ENCODE assay signal across 9 mouse cellular contexts in the genomic region with DNA sequence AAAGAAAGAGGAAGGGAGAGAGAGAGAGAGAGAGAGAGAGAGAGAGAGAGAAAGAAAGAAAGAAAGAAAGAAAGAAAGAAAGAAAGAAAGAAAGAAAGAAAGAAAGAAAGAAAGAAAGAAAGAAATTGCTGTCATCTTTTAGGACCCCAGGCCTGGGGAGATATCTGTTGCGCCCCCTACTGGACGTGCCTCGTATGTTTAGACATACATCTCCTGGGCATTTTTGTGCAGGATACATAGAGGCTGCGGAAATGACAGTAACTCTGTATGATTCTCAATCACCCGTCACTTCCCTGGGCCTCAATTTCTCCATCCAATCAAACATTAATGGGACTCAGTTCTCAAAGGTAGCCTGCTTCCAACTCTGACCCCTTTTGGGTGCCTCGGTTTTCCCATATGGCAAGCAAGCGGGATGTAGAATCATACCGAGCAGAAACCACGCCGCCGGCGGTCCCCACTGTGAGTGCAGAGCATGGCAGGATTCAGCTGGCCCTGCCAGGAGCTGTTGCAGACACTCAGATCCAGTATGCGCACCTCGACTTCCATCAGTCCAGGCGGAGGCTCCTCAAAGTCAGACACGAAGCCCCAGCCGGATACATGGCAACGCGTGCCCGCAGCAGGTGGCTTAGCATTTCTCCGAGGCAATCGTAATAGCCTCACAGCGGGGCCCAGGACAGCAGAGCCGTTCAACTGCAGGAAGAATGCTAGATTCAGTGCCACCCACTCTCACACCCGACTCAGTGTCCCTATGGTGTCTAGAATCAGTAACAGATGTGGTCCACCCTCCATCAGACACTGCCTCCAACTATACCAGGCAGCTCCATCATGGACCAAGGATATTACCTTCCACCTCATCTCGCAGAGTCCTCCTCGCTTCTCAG. TPM values are rescaled to one million over a fixed set of nuclear protein-coding genes. Genes with fewer than 3 reads are reported as not detected.
A peak's percentile ranks its signal among the peaks of the same experiment; 100 is the strongest.
DNase-seq lines count a peak whose midpoint lies in the region; ATAC-seq and TF ChIP-seq lines count a peak whose summit lies in the region.
"Had no signal": no experiment of that assay in that cellular context is flagged by ENCODE, and none has a peak within 500 bp of the region (broad histone marks: within the 10 kb centered on the region; RNA-seq: fewer than 3 reads in every experiment).

No protein-coding gene starts in this region.

- 0 out of 2 replicates have a peak overlapping the region, but pooled peaks have one; percentile 16 for H3K9ac ChIP-seq in forebrain, embryonic 13.5 days
- no peak overlapping the region for H3K9ac ChIP-seq in midbrain, embryonic 13.5 days (replicated peaks)
- H3K9ac ChIP-seq in stomach, postnatal 0 days (ENCODE audit: low read length), result no peak overlapping the region
- H3K9ac ChIP-seq: hindbrain, embryonic 15.5 days had no signal

- intact Hi-C loops in left cerebral cortex, postnatal 10 days (cut with DNase I), result no loop called here

- peaks cover 16% of the 10 kb centered on the region for H3K4me1 ChIP-seq in forebrain, embryonic 13.5 days
- peaks cover 34% of the 10 kb centered on the region for H3K4me1 ChIP-seq in forebrain, embryonic 10.5 days
- peaks cover 28% of the 10 kb centered on the region for H3K4me1 ChIP-seq in midbrain, embryonic 10.5 days
- peaks cover 26% of the 10 kb centered on the region for H3K4me1 ChIP-seq in midbrain, embryonic 13.5 days (replicated peaks)
- no peaks in the 10 kb centered on the region; the same call in 1 of the 2 replicates for H3K4me1 ChIP-seq in stomach, postnatal 0 days (replicated peaks; ENCODE audit: control insufficient read depth, insufficient read depth)

- no peak for ATAC-seq in forebrain, embryonic 13.5 days
- no peak for ATAC-seq in midbrain, embryonic 13.5 days
- no peak for ATAC-seq in stomach, postnatal 0 days (ENCODE audit: low FRiP score, low TSS enrichment)

- no peak for TF ChIP-seq EP300 in stomach, postnatal 0 days (optimal IDR thresholded peaks at IDR 0.05)

- peak; percentile 68 for TF ChIP-seq CTCF in stomach, postnatal 0 days (IDR thresholded peaks at IDR 0.05; ENCODE audit: low read depth)

- no peaks in the 10 kb centered on the region for H3K36me3 ChIP-seq in forebrain, embryonic 13.5 days (ENCODE audit: poor library complexity, severe bottlenecking)
- no peaks in the 10 kb centered on the region for H3K36me3 ChIP-seq in forebrain, embryonic 10.5 days (replicated peaks)
- no peaks in the 10 kb centered on the region for H3K36me3 ChIP-seq in midbrain, embryonic 10.5 days
- no peaks in the 10 kb centered on the region for H3K36me3 ChIP-seq in midbrain, embryonic 13.5 days
- no peaks in the 10 kb centered on the region for H3K36me3 ChIP-seq in stomach, postnatal 0 days (ENCODE audit: control insufficient read depth, insufficient read depth, low read length)
- H3K36me3 ChIP-seq: hindbrain, embryonic 15.5 days had no signal

- 41% methylated on average over 27 of the region's 27 CpGs for WGBS in forebrain, embryonic 13.5 days
- 40% methylated on average over 27 of the region's 27 CpGs for WGBS in forebrain, embryonic 10.5 days
- 36% methylated on average over 27 of the region's 27 CpGs for WGBS in midbrain, embryonic 10.5 days
- WGBS in midbrain, embryonic 13.5 days, result 40% methylated on average over 27 of the region's 27 CpGs
- WGBS in stomach, postnatal 0 days, result 53% methylated on average over 27 of the region's 27 CpGs

- H3K27me3 ChIP-seq in forebrain, embryonic 13.5 days, result peaks cover 37% of the 10 kb centered on the region
- H3K27me3 ChIP-seq in forebrain, embryonic 10.5 days (ENCODE audit: poor library complexity, severe bottlenecking), result peaks cover 66% of the 10 kb centered on the region
- H3K27me3 ChIP-seq in midbrain, embryonic 10.5 days (ENCODE audit: low read depth, poor library complexity, severe bottlenecking), result peaks cover 62% of the 10 kb centered on the region
- H3K27me3 ChIP-seq in midbrain, embryonic 13.5 days, result peaks cover 40% of the 10 kb centered on the region
- H3K27me3 ChIP-seq in stomach, postnatal 0 days (ENCODE audit: control insufficient read depth, insufficient read depth, low read length), result no peaks in the 10 kb centered on the region

- H3K9me3 ChIP-seq in forebrain, embryonic 13.5 days (replicated peaks), result no peaks in the 10 kb centered on the region
- no peaks in the 10 kb centered on the region for H3K9me3 ChIP-seq in forebrain, embryonic 10.5 days
- no peaks in the 10 kb centered on the region for H3K9me3 ChIP-seq in midbrain, embryonic 10.5 days (replicated peaks)
- H3K9me3 ChIP-seq in midbrain, embryonic 13.5 days, result no peaks in the 10 kb centered on the region
- no peaks in the 10 kb centered on the region for H3K9me3 ChIP-seq in stomach, postnatal 0 days (ENCODE audit: control insufficient read depth, low read length)
- H3K9me3 ChIP-seq: hindbrain, embryonic 15.5 days had no signal

- H3K27ac ChIP-seq in forebrain, embryonic 13.5 days, result no peak overlapping the region
- no peak overlapping the region for H3K27ac ChIP-seq in forebrain, embryonic 10.5 days
- H3K27ac ChIP-seq in midbrain, embryonic 10.5 days (replicated peaks), result no peak overlapping the region
- no peak overlapping the region for H3K27ac ChIP-seq in midbrain, embryonic 13.5 days
- no peak overlapping the region for H3K27ac ChIP-seq in stomach, postnatal 0 days (replicated peaks)
- H3K27ac ChIP-seq: hindbrain, embryonic 15.5 days had no signal

- H3K4me2 ChIP-seq in forebrain, embryonic 13.5 days, result no peak overlapping the region
- H3K4me2 ChIP-seq in midbrain, embryonic 13.5 days (replicated peaks), result no peak overlapping the region
- H3K4me2 ChIP-seq in stomach, postnatal 0 days (replicated peaks; ENCODE audit: low read depth), result no peak overlapping the region
- H3K4me2 ChIP-seq: hindbrain, embryonic 15.5 days had no signal

- no peak overlapping the region for H3K4me3 ChIP-seq in forebrain, embryonic 13.5 days
- H3K4me3 ChIP-seq in forebrain, embryonic 10.5 days, result no peak overlapping the region
- H3K4me3 ChIP-seq in midbrain, embryonic 10.5 days, result no peak overlapping the region
- H3K4me3 ChIP-seq in midbrain, embryonic 13.5 days (replicated peaks), result no peak overlapping the region
- H3K4me3 ChIP-seq in stomach, postnatal 0 days (ENCODE audit: low read depth, low read length), result no peak overlapping the region
- H3K4me3 ChIP-seq: hindbrain, embryonic 15.5 days had no signal

- DNase-seq in forebrain, embryonic 10.5 days (ENCODE audit: extremely low spot score, low spot score), result no peak
- DNase-seq in midbrain, embryonic 10.5 days (ENCODE audit: low spot score), result peak; percentile 58
- peak; percentile 49 to 56 for DNase-seq in cerebellum, postnatal 36 days
- DNase-seq in stomach, postnatal 0 days (ENCODE audit: low spot score), result no peak
- DNase-seq in left cerebral cortex, postnatal 10 days (ENCODE audit: extremely low spot score in 1 of 2, low spot score in 2 of 2), result no peak
- DNase-seq in ovary, postnatal 36 days (ENCODE audit: low spot score), result no peak

RNA-seq across cellular contexts. Expression of a gene that starts 6.6 kb away (rescaled TPM):
- polyA plus RNA-seq in forebrain, embryonic 13.5 days (2015; fragmentation: Nextera tagmentation; extraction: Ambion mirVana), result 0.09 and 0.13 TPM in 2 replicates
- not detected in 2 replicates for polyA plus RNA-seq in forebrain, embryonic 10.5 days (2016; fragmentation: Nextera tagmentation; extraction: Ambion mirVana)
- 0.05 TPM in 1 of 2 replicates, not detected in the other for polyA plus RNA-seq in midbrain, embryonic 10.5 days (2016; fragmentation: Nextera tagmentation; extraction: Ambion mirVana)
- not detected in 2 replicates for polyA plus RNA-seq in midbrain, embryonic 13.5 days (2015; fragmentation: Nextera tagmentation; extraction: Ambion mirVana)
- polyA plus RNA-seq in stomach, postnatal 0 days (2015; fragmentation: Nextera tagmentation; extraction: Ambion mirVana), result 0.04 and 0.15 TPM in 2 replicates
- under 1 TPM; 0.32 to 0.54 TPM for total RNA-seq in left cerebral cortex, postnatal 10 days (2021)

RNA-seq across cellular contexts. Expression of a gene that starts 7.1 kb away (rescaled TPM):
- polyA plus RNA-seq in forebrain, embryonic 13.5 days (2015; fragmentation: Nextera tagmentation; extraction: Ambion mirVana), result 0.40 and 0.62 TPM in 2 replicates
- polyA plus RNA-seq in forebrain, embryonic 10.5 days (2016; fragmentation: Nextera tagmentation; extraction: Ambion mirVana), result 1.1 and 1.5 TPM in 2 replicates
- 1.1 and 1.8 TPM in 2 replicates for polyA plus RNA-seq in midbrain, embryonic 10.5 days (2016; fragmentation: Nextera tagmentation; extraction: Ambion mirVana)
- polyA plus RNA-seq in midbrain, embryonic 13.5 days (2015; fragmentation: Nextera tagmentation; extraction: Ambion mirVana), result 0.63 and 1.1 TPM in 2 replicates
- 14.1 and 17.6 TPM in 2 replicates for polyA plus RNA-seq in stomach, postnatal 0 days (2015; fragmentation: Nextera tagmentation; extraction: Ambion mirVana)
- total RNA-seq in left cerebral cortex, postnatal 10 days (2021), result 1 to 10 TPM; 1.7 to 2.6 TPM

RNA-seq across cellular contexts. Expression of a gene that starts 9.2 kb away (rescaled TPM):
- polyA plus RNA-seq in forebrain, embryonic 13.5 days (2015; fragmentation: Nextera tagmentation; extraction: Ambion mirVana), result 214 and 234 TPM in 2 replicates
- polyA plus RNA-seq in forebrain, embryonic 10.5 days (2016; fragmentation: Nextera tagmentation; extraction: Ambion mirVana), result 114 and 119 TPM in 2 replicates
- polyA plus RNA-seq in midbrain, embryonic 10.5 days (2016; fragmentation: Nextera tagmentation; extraction: Ambion mirVana), result 130 and 153 TPM in 2 replicates
- 246 and 261 TPM in 2 replicates for polyA plus RNA-seq in midbrain, embryonic 13.5 days (2015; fragmentation: Nextera tagmentation; extraction: Ambion mirVana)
- polyA plus RNA-seq in stomach, postnatal 0 days (2015; fragmentation: Nextera tagmentation; extraction: Ambion mirVana), result 27.8 and 29.1 TPM in 2 replicates
- total RNA-seq in left cerebral cortex, postnatal 10 days (2021), result 100 to 1,000 TPM; 430 to 432 TPM

RNA-seq across cellular contexts. Expression of a gene that starts 17.4 kb away (rescaled TPM):
- polyA plus RNA-seq in forebrain, embryonic 13.5 days (2015; fragmentation: Nextera tagmentation; extraction: Ambion mirVana), result 70.9 and 74.8 TPM in 2 replicates
- 92.4 and 113 TPM in 2 replicates for polyA plus RNA-seq in forebrain, embryonic 10.5 days (2016; fragmentation: Nextera tagmentation; extraction: Ambion mirVana)
- 109 and 118 TPM in 2 replicates for polyA plus RNA-seq in midbrain, embryonic 10.5 days (2016; fragmentation: Nextera tagmentation; extraction: Ambion mirVana)
- polyA plus RNA-seq in midbrain, embryonic 13.5 days (2015; fragmentation: Nextera tagmentation; extraction: Ambion mirVana), result 71.5 and 82.3 TPM in 2 replicates
- polyA plus RNA-seq in stomach, postnatal 0 days (2015; fragmentation: Nextera tagmentation; extraction: Ambion mirVana), result 60.0 and 68.6 TPM in 2 replicates
- total RNA-seq in left cerebral cortex, postnatal 10 days (2021), result 10 to 100 TPM; 90.7 to 95.8 TPM

RNA-seq across cellular contexts. Expression of a gene that starts 29.3 kb away (rescaled TPM):
- 0.48 and 0.71 TPM in 2 replicates for polyA plus RNA-seq in forebrain, embryonic 13.5 days (2015; fragmentation: Nextera tagmentation; extraction: Ambion mirVana)
- polyA plus RNA-seq in forebrain, embryonic 10.5 days (2016; fragmentation: Nextera tagmentation; extraction: Ambion mirVana), result 0.36 and 0.64 TPM in 2 replicates
- 0.27 and 0.42 TPM in 2 replicates for polyA plus RNA-seq in midbrain, embryonic 10.5 days (2016; fragmentation: Nextera tagmentation; extraction: Ambion mirVana)
- polyA plus RNA-seq in midbrain, embryonic 13.5 days (2015; fragmentation: Nextera tagmentation; extraction: Ambion mirVana), result 1.1 and 1.3 TPM in 2 replicates
- polyA plus RNA-seq in stomach, postnatal 0 days (2015; fragmentation: Nextera tagmentation; extraction: Ambion mirVana), result 13.5 and 14.9 TPM in 2 replicates
- 1 to 10 TPM; 1.9 to 3.0 TPM for total RNA-seq in left cerebral cortex, postnatal 10 days (2021)

Comparison
In these comparisons a context has a peak if more than half of its experiments do, and no peak if none do; other contexts are left out.
1. DNase-seq: peak in midbrain, embryonic 10.5 days (single experiment) and cerebellum, postnatal 36 days (2 of 2); none in forebrain, embryonic 10.5 days (single experiment), stomach, postnatal 0 days (single experiment), left cerebral cortex, postnatal 10 days (0 of 2) and ovary, postnatal 36 days (single experiment).